Mouse (Mus musculus) CD4-positive helper T cell, adult 2 months (primary cell): ENCODE results near the gene Chchd10.
"Not testable (repeated sequence)": the region's sequence is repeated elsewhere in the genome, so short reads cannot be mapped to it uniquely, and the experiment has no call there.

Source experiments
- DNase-seq: peaks from one replicate; pipeline ENCODE4 v3.0.0-alpha.2; 2012; ENCODE audit warnings: low read depth, missing footprints, low spot score

The Chchd10 gene

GRCm38 (mm10) chr10:75932891-75933290 is at the start of gene Chchd10:
Gene Chchd10 (plus strand): TSS chr10:75933130.
- no peak for DNase-seq

- DNase-seq = peak; percentile 80
These were observed 49.7 kb upstream of the Chchd10 start for GRCm38 (mm10) chr10:75883232-75883552.

GRCm38 (mm10) chr10:75884742-75885141 is 48.2 kb upstream of the Chchd10 start:
- DNase-seq = no peak

GRCm38 (mm10) chr10:75887504-75887903 is 45.4 kb upstream of the Chchd10 start:
- DNase-seq = not testable (repeated sequence)

- DNase-seq = no peak
These were observed 43.4 kb upstream of the Chchd10 start for GRCm38 (mm10) chr10:75889406-75890153.

GRCm38 (mm10) chr10:75893089-75893750 is 39.7 kb upstream of the Chchd10 start, which contains the start of gene Derl3:
Gene Derl3 (plus strand): TSS chr10:75893413.
- DNase-seq = peak; percentile 99

- no peak for DNase-seq
These were observed 38.3 kb upstream of the Chchd10 start for GRCm38 (mm10) chr10:75894601-75895000.

- DNase-seq = peak; percentile 25
These were observed 37.2 kb upstream of the Chchd10 start for GRCm38 (mm10) chr10:75895730-75896129.

GRCm38 (mm10) chr10:75896208-75896607 is 36.7 kb upstream of the Chchd10 start:
- DNase-seq = no peak

- DNase-seq = peak; percentile 47
These were observed 35.6 kb upstream of the Chchd10 start for GRCm38 (mm10) chr10:75897373-75897772.

GRCm38 (mm10) chr10:75898039-75898564 is 34.8 kb upstream of the Chchd10 start:
- no peak for DNase-seq

- DNase-seq = no peak
These were observed 34.1 kb upstream of the Chchd10 start for GRCm38 (mm10) chr10:75898846-75899245.

- no peak for DNase-seq
These were observed 28.5 kb upstream of the Chchd10 start for GRCm38 (mm10) chr10:75904391-75904790.

- no peak for DNase-seq
These were observed 26.0 kb upstream of the Chchd10 start for GRCm38 (mm10) chr10:75906882-75907281.

GRCm38 (mm10) chr10:75910698-75911097 is 22.2 kb upstream of the Chchd10 start:
- DNase-seq = no peak

GRCm38 (mm10) chr10:75913013-75913589 is 19.8 kb upstream of the Chchd10 start:
- DNase-seq = no peak

- no peak for DNase-seq
These were observed 17.4 kb upstream of the Chchd10 start for GRCm38 (mm10) chr10:75915557-75915956.

GRCm38 (mm10) chr10:75916840-75917239 is 16.1 kb upstream of the Chchd10 start:
- no peak for DNase-seq

- no peak for DNase-seq
These were observed 13.9 kb upstream of the Chchd10 start for GRCm38 (mm10) chr10:75919026-75919425.

- peak; percentile 95 for DNase-seq
These were observed 11.8 kb upstream of the Chchd10 start, which contains the start of gene Smarcb1 for GRCm38 (mm10) chr10:75921026-75921725. Gene Smarcb1 (minus strand): TSS chr10:75921617.

GRCm38 (mm10) chr10:75921726-75922560 is 11.0 kb upstream of the Chchd10 start:
- no peak for DNase-seq
